Mouse (Mus musculus) kidney, embryonic 16.5 days (tissue): Measurements from ENCODE around the gene Cd84. TPM values are rescaled to one million over a fixed set of nuclear protein-coding genes. Genes with fewer than 3 reads are reported as not detected.
"Not testable (repeated sequence)": the region's sequence is repeated elsewhere in the genome, so short reads cannot be mapped to it uniquely, and the experiment has no call there.

Experiments
- ATAC-seq: fragments of 200-750 bp; cut with Nextera tagmentation; 2 replicates; pipeline ENCODE4 v1.8.0; 2017; ENCODE audit warnings: moderate TSS enrichment; ENCODE audit not compliant: low FRiP score, low TSS enrichment
- H3K27ac ChIP-seq: fragments of 300-500 bp; sonication (generic); 2 replicates; pipeline ENCODE4 v1.5.1; 2014; ENCODE audit warnings: low read length
- H3K27me3 ChIP-seq: fragments of 300-500 bp; sonication (generic); 2 replicates; pipeline ENCODE4 v1.6.1; 2014; ENCODE audit warnings: low read length, control low read depth, mixed read lengths; ENCODE audit not compliant: insufficient read depth
- H3K36me3 ChIP-seq: fragments of 300-500 bp; sonication (generic); 2 replicates; pipeline ENCODE4 v1.6.1; 2014; ENCODE audit warnings: low read length, control low read depth, mixed read lengths; ENCODE audit not compliant: insufficient read depth
- H3K4me1 ChIP-seq: fragments of 300-500 bp; sonication (generic); 2 replicates; pipeline ENCODE4 v1.6.1; 2014; ENCODE audit warnings: low read length, control low read depth, mixed read lengths; ENCODE audit not compliant: insufficient read depth
- H3K4me2 ChIP-seq: fragments of 300-500 bp; sonication (generic); replicated peaks from 2 replicates; pipeline ENCODE4 v1.6.1; 2014; ENCODE audit warnings: low read depth, low read length
- H3K4me3 ChIP-seq: fragments of 300-500 bp; sonication (generic); 2 replicates; pipeline ENCODE4 v1.5.1; 2014; ENCODE audit warnings: mild to moderate bottlenecking, low read length
- H3K9ac ChIP-seq: fragments of 300-500 bp; sonication (generic); replicated peaks from 2 replicates; pipeline ENCODE4 v1.6.1; 2014; ENCODE audit warnings: low read length
- H3K9me3 ChIP-seq: fragments of 300-500 bp; sonication (generic); 2 replicates; pipeline ENCODE4 v1.6.1; 2016; ENCODE audit warnings: low read length, control low read depth
- WGBS: fragments of 180-500 bp; shearing (Covaris S2); extraction: QIAGEN DNeasy Blood & Tissue Kit; methylation state at CpG from one replicate; pipeline ENCODE4 v1.1.7; 2014; 5-methylcytosine and 5-hydroxymethylcytosine counted together
- polyA plus RNA-seq: library from polyadenylated mRNA; unstranded; fragments of >200 nt; fragmentation: Nextera tagmentation; extraction: Ambion mirVana; gene quantifications from 2 replicates; pipeline ENCODE4 v1.2.1, GENCODE M21; 2015

The Cd84 gene
- polyA plus RNA-seq, 1 experiment from 2014 or later, result 0.52 TPM

GRCm38 (mm10) chr1:171826164-171826563 lies 13.3 kb upstream of the Cd84 start:
- ATAC-seq, result no peak
- no peaks in the 10 kb centered on the region for H3K9me3 ChIP-seq

GRCm38 (mm10) chr1:171827674-171828073 lies 11.8 kb upstream of the Cd84 start:
- Histone ChIP-seq H3K9ac (no peak overlapping the region), H3K4me2 (no peak overlapping the region), H3K4me1 (no peaks in the 10 kb centered on the region), H3K4me3 (no peak overlapping the region), H3K36me3 (no peaks in the 10 kb centered on the region), H3K27me3 (no peaks in the 10 kb centered on the region), H3K9me3 (no peaks in the 10 kb centered on the region), H3K27ac (no peak overlapping the region)
- no peak for ATAC-seq

More at GRCm38 (mm10) chr1:171826164-171826563, 13.3 kb upstream of the Cd84 start:
- H3K27ac ChIP-seq, result no peak overlapping the region
- H3K9ac ChIP-seq, result no peak overlapping the region
- H3K36me3 ChIP-seq, result no peaks in the 10 kb centered on the region
- no peak overlapping the region for H3K4me3 ChIP-seq
- H3K4me1 ChIP-seq, result no peaks in the 10 kb centered on the region
- no peaks in the 10 kb centered on the region for H3K27me3 ChIP-seq
- no peak overlapping the region for H3K4me2 ChIP-seq

GRCm38 (mm10) chr1:171840450-171841023 lies 1.0 kb downstream of the Cd84 start:
- no peak for ATAC-seq
- no peak overlapping the region for H3K4me3 ChIP-seq
- no peaks in the 10 kb centered on the region for H3K36me3 ChIP-seq
- H3K27ac ChIP-seq, result no peak overlapping the region
- H3K4me2 ChIP-seq, result no peak overlapping the region
- H3K27me3 ChIP-seq, result no peaks in the 10 kb centered on the region
- H3K4me1 ChIP-seq, result no peaks in the 10 kb centered on the region
- WGBS, result 76% methylated on average over 4 of the region's 4 CpGs
- no peaks in the 10 kb centered on the region for H3K9me3 ChIP-seq
- H3K9ac ChIP-seq, result no peak overlapping the region

- Histone ChIP-seq H3K4me1 (no peaks in the 10 kb centered on the region), H3K27me3 (no peaks in the 10 kb centered on the region), H3K4me3 (no peak overlapping the region), H3K9me3 (no peaks in the 10 kb centered on the region), H3K4me2 (no peak overlapping the region), H3K9ac (no peak overlapping the region), H3K36me3 (no peaks in the 10 kb centered on the region), H3K27ac (no peak overlapping the region)
- WGBS, result 72% methylated on average over 5 of the region's 5 CpGs
- ATAC-seq, result no peak
These were observed 5.7 kb downstream of the Cd84 start for GRCm38 (mm10) chr1:171845035-171845754.

DNA sequence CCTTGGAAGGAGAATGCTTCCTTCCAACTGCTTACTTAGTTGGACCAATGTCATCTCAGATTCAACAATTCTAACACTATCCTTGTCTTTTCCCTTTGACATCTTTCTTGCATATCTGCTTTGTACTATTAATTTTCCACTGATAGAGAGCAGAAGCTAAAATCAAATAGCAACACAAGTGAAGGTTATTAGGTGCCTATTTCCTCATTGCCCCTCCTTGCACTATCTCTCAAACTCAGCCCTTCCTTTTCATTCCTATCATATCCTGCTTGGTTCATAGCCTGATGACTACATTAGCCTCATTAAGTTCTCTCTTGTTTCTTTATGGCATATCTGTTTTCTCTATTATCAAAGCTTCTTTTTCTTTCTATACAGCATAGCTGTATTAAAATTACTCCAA lies 8.7 kb downstream of the Cd84 start:
- no peaks in the 10 kb centered on the region for H3K27me3 ChIP-seq
- H3K9me3 ChIP-seq, result no peaks in the 10 kb centered on the region
- H3K9ac ChIP-seq, result no peak overlapping the region
- no peak overlapping the region for H3K4me3 ChIP-seq
- H3K36me3 ChIP-seq, result no peaks in the 10 kb centered on the region
- no peaks in the 10 kb centered on the region for H3K4me1 ChIP-seq
- no peak overlapping the region for H3K4me2 ChIP-seq
- no peak overlapping the region for H3K27ac ChIP-seq
- ATAC-seq, result no peak

- Histone ChIP-seq H3K4me2 (no peak overlapping the region), H3K4me3 (no peak overlapping the region), H3K9ac (no peak overlapping the region), H3K36me3 (no peaks in the 10 kb centered on the region), H3K9me3 (no peaks in the 10 kb centered on the region), H3K4me1 (no peaks in the 10 kb centered on the region), H3K27ac (no peak overlapping the region), H3K27me3 (no peaks in the 10 kb centered on the region)
- ATAC-seq, result no peak
- 78% methylated on average over 4 of the region's 4 CpGs for WGBS
These were observed 9.3 kb downstream of the Cd84 start for GRCm38 (mm10) chr1:171848757-171849156.

DNA sequence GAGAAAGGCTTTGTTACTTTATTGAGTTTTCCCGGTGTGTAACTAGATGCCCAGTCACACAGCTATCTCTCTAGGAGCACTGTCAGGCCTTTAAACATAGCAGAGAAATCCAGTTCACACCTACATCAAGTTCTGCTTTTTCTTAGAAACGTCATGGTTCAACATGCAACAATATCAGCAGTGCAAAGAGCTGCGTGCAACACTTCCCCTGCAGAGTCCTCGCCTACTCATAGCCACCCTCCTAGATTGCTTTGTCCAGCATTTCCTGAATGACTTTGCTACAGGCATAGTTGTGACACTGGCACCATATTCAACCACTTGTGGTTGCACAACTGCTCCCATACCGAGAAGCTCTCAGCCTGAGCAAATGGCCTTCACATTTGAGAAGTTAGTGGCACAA lies 10.0 kb downstream of the Cd84 start:
- H3K4me2 ChIP-seq, result no peak overlapping the region
- H3K36me3 ChIP-seq, result no peaks in the 10 kb centered on the region
- H3K4me1 ChIP-seq, result no peaks in the 10 kb centered on the region
- no peak for ATAC-seq
- no peaks in the 10 kb centered on the region for H3K27me3 ChIP-seq
- no peak overlapping the region for H3K4me3 ChIP-seq
- 86% methylated on average over 5 of the region's 5 CpGs for WGBS
- no peak overlapping the region for H3K9ac ChIP-seq
- no peak overlapping the region for H3K27ac ChIP-seq
- H3K9me3 ChIP-seq, result no peaks in the 10 kb centered on the region

DNA sequence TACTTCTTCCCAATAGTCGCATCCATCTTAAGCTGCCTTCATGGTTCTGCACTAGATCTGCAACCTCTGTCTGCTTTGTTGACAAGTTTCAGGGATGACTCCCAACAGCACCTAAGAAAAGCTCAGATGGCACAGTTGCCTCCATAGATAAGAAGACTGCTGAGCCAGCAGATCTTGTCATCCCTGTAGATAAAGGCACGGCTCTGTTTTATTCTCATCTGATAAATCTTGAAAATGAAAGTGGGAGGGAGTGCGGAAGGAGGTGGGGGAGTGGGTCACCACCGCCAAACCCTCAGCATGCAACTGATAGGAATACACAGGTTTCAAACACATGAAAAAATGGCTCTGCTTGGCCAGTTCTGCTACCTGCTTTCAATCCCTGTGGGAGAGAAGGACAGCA lies 26.0 kb downstream of the Cd84 start:
- H3K27me3 ChIP-seq, result no peaks in the 10 kb centered on the region
- H3K4me3 ChIP-seq, result no peak overlapping the region
- H3K4me2 ChIP-seq, result no peak overlapping the region
- no peak for ATAC-seq
- H3K36me3 ChIP-seq, result no peaks in the 10 kb centered on the region
- H3K27ac ChIP-seq, result no peak overlapping the region
- H3K4me1 ChIP-seq, result no peaks in the 10 kb centered on the region
- H3K9me3 ChIP-seq, result no peaks in the 10 kb centered on the region
- 88% methylated on average over 4 of the region's 4 CpGs for WGBS
- H3K9ac ChIP-seq, result no peak overlapping the region

GRCm38 (mm10) chr1:171886989-171887388 lies 47.5 kb downstream of the Cd84 start:
- Histone ChIP-seq H3K4me2 (no peak overlapping the region), H3K9ac (no peak overlapping the region), H3K4me1 (no peaks in the 10 kb centered on the region), H3K36me3 (no peaks in the 10 kb centered on the region), H3K27ac (no peak overlapping the region), H3K27me3 (no peaks in the 10 kb centered on the region), H3K9me3 (no peaks in the 10 kb centered on the region), H3K4me3 (no peak overlapping the region)
- ATAC-seq, result no peak
- WGBS, result 89% methylated on average over 1 of the region's 1 CpGs

- H3K9me3 ChIP-seq, H3K9ac ChIP-seq, H3K27me3 ChIP-seq, H3K27ac ChIP-seq, H3K4me1 ChIP-seq, H3K36me3 ChIP-seq, H3K4me3 ChIP-seq, ATAC-seq, H3K4me2 ChIP-seq: not testable (repeated sequence)
- 94% methylated on average over 4 of the region's 5 CpGs for WGBS
These were observed 55.9 kb downstream of the Cd84 start, which contains the start of gene Gm10521 for GRCm38 (mm10) chr1:171895364-171895763. Gene Gm10521, plus strand, starts transcription at chr1:171895664.
